Mouse (Mus musculus): ENCODE results near the gene Zmat5. TPM values are rescaled to one million over a fixed set of nuclear protein-coding genes. Genes with fewer than 3 reads are reported as not detected.

Zmat5 gene
- polyA plus RNA-seq, 1 experiment from 2014 or later: 57.0 TPM

- ATAC-seq (replicated peaks): no peak
- H3K4me3 ChIP-seq: no peak overlapping the region
- no peaks in the 10 kb centered on the region for H3K9me3 ChIP-seq
- H3K9ac ChIP-seq: no peak overlapping the region
- no peak overlapping the region for H3K4me2 ChIP-seq
- H3K36me3 ChIP-seq (replicated peaks): peaks cover 3% of the 10 kb centered on the region; the same call in 1 of the 2 replicates
- 55% methylated on average over 11 of the region's 11 CpGs for WGBS
- no peak overlapping the region for H3K27ac ChIP-seq
- peaks cover 5% of the 10 kb centered on the region for H3K4me1 ChIP-seq
- no peaks in the 10 kb centered on the region for H3K27me3 ChIP-seq (replicated peaks)
These were observed 15.9 kb downstream of the Zmat5 start for GRCm38 (mm10) chr11:4720393-4720792.

- ATAC-seq (replicated peaks): no peak
- H3K27me3 ChIP-seq (replicated peaks): no peaks in the 10 kb centered on the region
- H3K9ac ChIP-seq: no peak overlapping the region
- no peak overlapping the region for H3K4me3 ChIP-seq
- H3K36me3 ChIP-seq (replicated peaks): peaks cover 3% of the 10 kb centered on the region; the same call in 1 of the 2 replicates
- no peaks in the 10 kb centered on the region for H3K9me3 ChIP-seq
- no peak overlapping the region for H3K27ac ChIP-seq
- H3K4me2 ChIP-seq: no peak overlapping the region
- WGBS: 53% methylated on average over 7 of the region's 7 CpGs
- peaks cover 5% of the 10 kb centered on the region for H3K4me1 ChIP-seq
These were observed 16.6 kb downstream of the Zmat5 start for GRCm38 (mm10) chr11:4720900-4721580.

- Histone ChIP-seq H3K36me3 (replicated peaks) (peaks cover 3% of the 10 kb centered on the region; the same call in 1 of the 2 replicates), H3K4me1 (peaks cover 5% of the 10 kb centered on the region), H3K27ac (no peak overlapping the region), H3K9me3 (no peaks in the 10 kb centered on the region), H3K27me3 (replicated peaks) (no peaks in the 10 kb centered on the region), H3K4me2 (no peak overlapping the region), H3K9ac (no peak overlapping the region), H3K4me3 (no peak overlapping the region)
- ATAC-seq (replicated peaks): no peak
- WGBS: 85% methylated on average over 8 of the region's 8 CpGs
These were observed 17.2 kb downstream of the Zmat5 start for GRCm38 (mm10) chr11:4721728-4722127.

- Histone ChIP-seq H3K4me3 (no peak overlapping the region), H3K4me1 (peaks cover 13% of the 10 kb centered on the region), H3K4me2 (no peak overlapping the region), H3K36me3 (replicated peaks) (no peaks in the 10 kb centered on the region), H3K27me3 (replicated peaks) (no peaks in the 10 kb centered on the region), H3K9ac (no peak overlapping the region), H3K27ac (no peak overlapping the region), H3K9me3 (no peaks in the 10 kb centered on the region)
- 58% methylated on average over 12 of the region's 12 CpGs for WGBS
- ATAC-seq (replicated peaks): no peak
These were observed 25.1 kb downstream of the Zmat5 start for GRCm38 (mm10) chr11:4729603-4730002.

GRCm38 (mm10) chr11:4730096-4730495 lies 25.6 kb downstream of the Zmat5 start:
- ATAC-seq (replicated peaks): no peak
- Histone ChIP-seq H3K27ac (no peak overlapping the region), H3K4me2 (no peak overlapping the region), H3K4me3 (no peak overlapping the region), H3K36me3 (replicated peaks) (no peaks in the 10 kb centered on the region), H3K27me3 (replicated peaks) (no peaks in the 10 kb centered on the region), H3K9ac (no peak overlapping the region), H3K9me3 (no peaks in the 10 kb centered on the region), H3K4me1 (peaks cover 17% of the 10 kb centered on the region)
- WGBS: 81% methylated on average over 6 of the region's 6 CpGs

GRCm38 (mm10) chr11:4730913-4731312 lies 26.4 kb downstream of the Zmat5 start:
- Histone ChIP-seq H3K4me3 (no peak overlapping the region), H3K9ac (no peak overlapping the region), H3K4me2 (no peak overlapping the region), H3K27ac (no peak overlapping the region), H3K9me3 (no peaks in the 10 kb centered on the region), H3K27me3 (replicated peaks) (no peaks in the 10 kb centered on the region), H3K36me3 (replicated peaks) (no peaks in the 10 kb centered on the region), H3K4me1 (peaks cover 25% of the 10 kb centered on the region)
- 84% methylated on average over 5 of the region's 5 CpGs for WGBS
- ATAC-seq (replicated peaks): no peak

GRCm38 (mm10) chr11:4731781-4732180 lies 27.3 kb downstream of the Zmat5 start:
- no peak overlapping the region for H3K4me3 ChIP-seq
- no peaks in the 10 kb centered on the region for H3K27me3 ChIP-seq (replicated peaks)
- no peaks in the 10 kb centered on the region for H3K9me3 ChIP-seq
- H3K27ac ChIP-seq: no peak overlapping the region
- 74% methylated on average over 7 of the region's 7 CpGs for WGBS
- H3K36me3 ChIP-seq (replicated peaks): no peaks in the 10 kb centered on the region
- H3K4me1 ChIP-seq: peaks cover 26% of the 10 kb centered on the region
- H3K9ac ChIP-seq: no peak overlapping the region
- no peak for ATAC-seq (replicated peaks)
- H3K4me2 ChIP-seq: no peak overlapping the region

GRCm38 (mm10) chr11:4734179-4734578 lies 29.7 kb downstream of the Zmat5 start:
- H3K4me3 ChIP-seq: no peak overlapping the region
- no peak overlapping the region for H3K4me2 ChIP-seq
- H3K36me3 ChIP-seq (replicated peaks): no peaks in the 10 kb centered on the region
- WGBS: 40% methylated on average over 12 of the region's 12 CpGs
- no peak for ATAC-seq (replicated peaks)
- H3K27me3 ChIP-seq (replicated peaks): no peaks in the 10 kb centered on the region
- no peaks in the 10 kb centered on the region for H3K9me3 ChIP-seq
- H3K4me1 ChIP-seq: peaks cover 26% of the 10 kb centered on the region
- no peak overlapping the region for H3K9ac ChIP-seq
- no peak overlapping the region for H3K27ac ChIP-seq

GRCm38 (mm10) chr11:4736355-4736754 lies 31.9 kb downstream of the Zmat5 start:
- no peaks in the 10 kb centered on the region for H3K36me3 ChIP-seq (replicated peaks)
- H3K27ac ChIP-seq: no peak overlapping the region
- no peaks in the 10 kb centered on the region for H3K27me3 ChIP-seq (replicated peaks)
- 52% methylated on average over 6 of the region's 6 CpGs for WGBS
- no peak overlapping the region for H3K4me3 ChIP-seq
- ATAC-seq (replicated peaks): no peak
- no peak overlapping the region for H3K9ac ChIP-seq
- no peak overlapping the region for H3K4me2 ChIP-seq
- H3K4me1 ChIP-seq: peaks cover 20% of the 10 kb centered on the region
- no peaks in the 10 kb centered on the region for H3K9me3 ChIP-seq

GRCm38 (mm10) chr11:4737682-4738081 lies 33.2 kb downstream of the Zmat5 start:
- H3K36me3 ChIP-seq (replicated peaks): no peaks in the 10 kb centered on the region
- no peak for ATAC-seq (replicated peaks)

GRCm38 (mm10) chr11:4738719-4739118 lies 34.2 kb downstream of the Zmat5 start:
- Histone ChIP-seq H3K36me3 (replicated peaks) (no peaks in the 10 kb centered on the region), H3K27ac (no peak overlapping the region), H3K27me3 (replicated peaks) (peaks cover 11% of the 10 kb centered on the region), H3K9me3 (no peaks in the 10 kb centered on the region), H3K4me3 (no peak overlapping the region), H3K9ac (no peak overlapping the region), H3K4me2 (no peak overlapping the region), H3K4me1 (peaks cover 16% of the 10 kb centered on the region)
- 96% methylated on average over 16 of the region's 16 CpGs for WGBS
- no peak for ATAC-seq (replicated peaks)

More at GRCm38 (mm10) chr11:4737682-4738081, 33.2 kb downstream of the Zmat5 start:
- H3K4me3 ChIP-seq: no peak overlapping the region
- no peak overlapping the region for H3K27ac ChIP-seq
- H3K9me3 ChIP-seq: no peaks in the 10 kb centered on the region
- H3K27me3 ChIP-seq (replicated peaks): peaks cover 3% of the 10 kb centered on the region; the same call in 1 of the 2 replicates
- no peak overlapping the region for H3K4me2 ChIP-seq
- no peak overlapping the region for H3K9ac ChIP-seq
- WGBS: 73% methylated on average over 10 of the region's 10 CpGs
- H3K4me1 ChIP-seq: peaks cover 16% of the 10 kb centered on the region

- Histone ChIP-seq H3K4me1 (peaks cover 12% of the 10 kb centered on the region), H3K9ac (no peak overlapping the region), H3K4me2 (no peak overlapping the region), H3K4me3 (no peak overlapping the region), H3K27ac (no peak overlapping the region), H3K36me3 (replicated peaks) (no peaks in the 10 kb centered on the region), H3K9me3 (no peaks in the 10 kb centered on the region), H3K27me3 (replicated peaks) (peaks cover 32% of the 10 kb centered on the region)
- 78% methylated on average over 5 of the region's 5 CpGs for WGBS
- no peak for ATAC-seq (replicated peaks)
These were observed 36.3 kb downstream of the Zmat5 start for GRCm38 (mm10) chr11:4740785-4741184.

- H3K36me3 ChIP-seq (replicated peaks): no peaks in the 10 kb centered on the region
- ATAC-seq (replicated peaks): no peak
- WGBS: 66% methylated on average over 6 of the region's 6 CpGs
- peak overlapping the region; percentile 66; the same call in 1 of the 2 replicates for H3K4me3 ChIP-seq
- H3K27me3 ChIP-seq (replicated peaks): peaks cover 63% of the 10 kb centered on the region
- H3K4me1 ChIP-seq: peaks cover 23% of the 10 kb centered on the region
- no peak overlapping the region for H3K27ac ChIP-seq
- H3K9me3 ChIP-seq: no peaks in the 10 kb centered on the region
- H3K4me2 ChIP-seq: no peak overlapping the region; the same call in 1 of the 2 replicates
- H3K9ac ChIP-seq: no peak overlapping the region
These were observed 40.2 kb downstream of the Zmat5 start for GRCm38 (mm10) chr11:4744691-4745090.
